Mouse (Mus musculus) ovary, postnatal 36 days (tissue): ENCODE data around the gene Pakap.

Experiments used
- DNase-seq: peaks from one replicate; pipeline ENCODE4 v3.0.0; 2022; ENCODE audit warnings: low spot score, mixed read lengths

The Pakap gene

DNA sequence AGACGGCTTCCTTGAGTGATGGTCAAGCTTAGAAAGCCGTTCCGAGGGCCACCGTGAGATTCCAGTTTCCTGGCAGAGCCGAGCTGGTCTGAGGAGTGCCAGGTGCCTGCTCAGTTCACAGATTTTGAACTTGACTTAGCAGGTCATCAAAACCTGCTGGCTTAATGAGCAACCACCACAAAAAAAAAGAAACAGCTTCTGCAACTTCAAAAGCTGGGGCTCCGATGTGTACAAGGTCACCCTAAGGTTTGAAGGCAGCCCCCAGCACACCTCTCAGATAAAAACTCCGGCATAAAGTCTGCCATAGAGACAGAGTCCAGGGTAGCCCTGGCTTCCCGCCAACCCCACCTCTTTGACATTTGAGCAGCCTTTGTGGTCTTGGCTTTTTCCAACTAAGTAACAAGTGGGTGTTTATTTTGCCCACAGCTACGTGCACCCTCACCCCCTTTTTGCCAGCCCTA, 348.3 kb downstream of the Pakap start, which contains the start of gene D630039A03Rik:
Gene D630039A03Rik, minus strand, starts transcription at position 97 of the 461 bp plus-strand sequence.
- peak; percentile 47 for DNase-seq

DNA sequence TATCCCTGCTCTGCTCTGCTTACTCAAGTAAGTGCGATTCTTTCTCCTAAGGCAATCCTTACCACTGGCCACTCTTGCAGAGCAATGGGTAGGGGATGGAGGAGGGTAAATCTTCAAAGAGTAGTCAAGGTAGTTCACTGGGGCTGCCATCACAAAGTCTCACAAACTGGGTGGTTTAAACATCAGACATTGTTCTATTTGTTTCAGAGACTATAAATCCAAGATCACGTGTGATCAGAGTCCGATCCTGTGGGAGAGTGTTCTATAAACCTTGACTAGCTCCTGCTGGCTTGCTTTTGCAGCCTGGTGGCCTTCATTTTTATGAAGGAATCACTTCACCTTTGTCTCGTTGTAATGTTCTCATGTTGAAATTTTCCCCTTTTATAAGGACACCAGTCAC, 348.7 kb downstream of the Pakap start:
- DNase-seq = no peak

DNA sequence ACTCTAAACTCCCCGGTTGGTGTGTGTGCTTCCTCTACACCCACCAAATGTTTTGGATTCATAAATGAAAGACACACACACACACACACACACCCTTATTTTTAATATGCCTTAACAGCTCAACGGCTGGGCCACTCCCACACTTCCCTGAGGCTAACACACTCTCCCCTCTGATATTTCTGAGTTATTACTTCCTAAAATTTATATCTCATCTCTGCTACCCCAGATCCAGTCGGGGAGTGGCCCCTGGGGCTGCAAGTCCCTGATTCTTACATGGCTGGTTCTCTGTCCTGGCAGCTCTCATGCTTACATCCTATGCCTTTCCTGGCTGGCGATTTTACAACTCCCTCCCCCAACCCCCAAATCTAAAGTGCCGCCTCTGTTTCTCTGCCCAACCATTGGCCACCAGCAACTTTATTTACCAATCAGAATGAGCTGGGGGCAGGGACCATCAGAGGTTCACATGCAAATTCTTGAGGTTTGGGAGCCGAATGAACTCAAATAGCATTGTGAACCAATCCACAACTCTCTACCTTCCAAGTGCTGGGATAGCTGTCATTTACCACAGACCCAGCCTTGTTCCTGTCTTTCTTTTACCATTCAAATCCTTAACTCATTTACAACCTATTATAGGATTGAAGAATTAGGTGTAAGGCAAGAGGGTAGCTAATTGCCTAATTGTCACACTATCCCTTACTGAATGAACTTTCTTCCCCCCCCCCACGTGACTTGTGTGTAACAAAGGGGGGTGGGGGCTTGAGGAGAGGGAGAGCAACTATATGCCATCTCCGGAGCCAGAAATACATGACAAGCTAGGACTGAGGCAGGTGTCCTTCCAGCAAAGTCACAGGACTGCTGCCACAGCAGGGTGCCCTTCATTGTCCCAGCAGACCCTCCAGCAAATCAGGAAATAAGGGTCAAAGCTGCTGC, 351.8 kb downstream of the Pakap start:
- no peak for DNase-seq

DNA sequence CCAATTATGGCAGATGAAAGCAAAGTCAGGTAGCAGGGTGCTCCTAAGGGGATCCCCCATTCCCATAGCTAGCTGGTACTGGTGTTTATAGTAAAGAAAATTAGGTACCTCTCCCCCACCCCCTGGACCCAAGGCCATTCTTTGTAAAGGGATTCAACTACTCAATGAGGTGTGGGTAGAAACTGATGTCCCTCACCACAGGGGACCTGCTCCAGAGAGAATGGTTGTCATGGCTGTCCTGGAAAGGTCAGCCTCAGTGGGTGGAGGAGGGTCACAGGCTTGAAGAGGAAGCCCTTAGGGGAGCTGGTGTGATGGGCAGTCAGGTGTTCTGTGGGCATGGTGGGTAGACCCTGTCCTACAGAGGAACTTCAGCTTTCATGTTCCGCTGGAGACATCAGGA, 352.5 kb downstream of the Pakap start:
- no peak for DNase-seq

DNA sequence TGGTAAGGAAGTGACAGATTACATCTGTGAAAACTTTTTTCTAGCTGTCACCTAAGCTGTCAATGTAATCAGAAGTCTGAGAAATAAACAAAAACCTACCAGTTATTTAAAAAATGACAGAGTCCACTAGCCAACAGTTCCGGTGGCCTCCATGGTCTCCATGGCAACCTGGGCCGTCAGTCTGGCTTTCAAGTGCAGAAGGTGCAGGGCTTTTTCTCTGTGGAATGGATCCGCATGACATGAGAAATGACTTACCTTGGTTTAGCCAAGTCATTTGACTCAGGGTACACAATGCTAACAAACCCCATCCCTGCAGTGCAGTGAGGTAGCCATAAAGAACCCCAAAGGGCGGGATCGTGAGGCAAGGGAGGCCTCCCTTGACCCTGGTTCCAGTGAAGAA, 354.2 kb downstream of the Pakap start:
- no peak for DNase-seq

DNA sequence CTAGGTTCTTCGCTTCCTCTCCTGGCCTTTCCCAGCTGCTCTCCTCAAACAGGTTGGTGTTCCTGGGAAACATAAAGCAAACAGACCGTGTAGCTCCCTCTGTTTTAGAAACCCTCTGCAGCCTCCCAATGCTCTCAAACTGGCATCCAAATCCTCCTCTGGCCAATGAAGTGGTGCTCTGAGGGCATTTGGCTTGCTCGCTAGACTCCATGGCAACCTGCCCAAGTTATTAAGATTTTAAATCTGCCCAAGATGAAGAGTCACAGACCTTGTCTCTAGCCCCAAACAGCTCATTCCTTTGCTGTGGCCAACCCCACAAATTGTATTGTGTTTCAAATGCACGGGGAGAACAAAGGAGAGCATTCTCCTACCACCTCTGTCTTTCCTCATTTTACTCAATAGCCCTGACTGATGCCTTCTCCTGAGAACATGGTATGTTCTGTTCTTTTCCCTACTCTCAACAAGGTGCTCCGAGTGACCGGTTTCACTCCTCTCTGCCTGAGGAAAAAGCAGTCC, 356.6 kb downstream of the Pakap start:
- no peak for DNase-seq

DNA sequence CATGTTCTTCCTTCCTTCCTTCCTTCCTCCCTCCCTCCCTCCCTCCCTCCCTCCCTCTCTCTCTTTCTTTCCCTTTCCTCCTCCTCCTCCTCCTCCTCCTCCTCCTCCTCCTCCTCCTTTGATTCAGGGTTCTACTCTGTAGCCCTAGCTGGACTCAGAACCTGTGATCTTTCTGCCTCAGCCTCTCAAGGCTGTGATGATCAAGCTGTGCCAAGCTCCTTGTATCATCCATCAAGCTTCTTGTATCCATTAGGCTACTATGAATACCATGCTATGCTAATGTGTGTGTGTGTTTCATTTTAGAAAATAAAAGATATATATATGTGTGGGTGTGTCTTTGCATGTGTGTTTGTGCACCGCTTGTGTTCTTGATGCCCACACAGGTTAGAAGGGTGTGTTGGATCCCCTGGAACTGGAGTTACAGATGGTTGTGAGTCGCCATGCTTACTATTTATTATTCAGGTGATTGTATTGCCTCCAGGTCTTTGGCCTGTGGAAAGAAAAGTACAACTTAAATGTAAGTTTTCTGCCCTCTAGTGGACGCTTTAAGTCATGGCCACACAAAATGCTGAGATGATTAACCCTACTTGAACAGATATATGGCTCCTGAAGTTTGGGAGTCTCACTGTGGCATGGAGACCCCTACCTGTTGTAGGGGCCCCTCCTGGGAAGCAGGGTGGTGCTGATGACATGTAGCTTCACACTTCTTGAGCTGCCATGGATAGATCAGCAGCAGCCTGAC, 359.7 kb downstream of the Pakap start:
- no peak for DNase-seq

DNA sequence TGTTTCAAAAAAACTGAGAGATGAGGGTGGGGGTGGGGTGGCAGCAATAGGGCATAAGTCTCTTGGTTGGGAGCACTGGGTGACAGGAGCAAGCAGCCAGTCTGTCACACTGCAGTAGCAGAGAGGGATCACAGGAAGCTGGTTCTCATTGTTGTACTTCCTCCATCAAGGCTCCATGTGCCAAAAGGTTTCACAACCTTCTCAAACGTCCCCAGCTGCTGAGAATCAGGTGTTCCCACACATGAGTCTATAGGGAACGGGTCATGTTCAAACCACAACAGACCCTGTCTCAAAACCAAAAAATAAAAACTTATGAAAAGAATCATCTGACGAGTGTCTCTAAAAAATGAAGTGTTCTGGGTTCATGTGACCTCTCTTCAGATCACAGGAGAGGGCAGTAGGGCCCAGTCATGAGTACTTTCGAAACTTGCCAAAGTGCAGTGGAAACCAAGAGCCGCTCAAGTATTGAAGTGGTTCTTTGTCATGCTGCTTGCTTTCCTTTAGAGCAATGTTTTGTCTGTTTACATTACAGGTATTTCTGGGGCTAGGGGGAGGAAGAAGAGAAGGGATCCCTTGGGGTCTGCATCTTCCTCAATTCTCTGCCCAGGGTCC, 362.7 kb downstream of the Pakap start:
- no peak for DNase-seq

DNA sequence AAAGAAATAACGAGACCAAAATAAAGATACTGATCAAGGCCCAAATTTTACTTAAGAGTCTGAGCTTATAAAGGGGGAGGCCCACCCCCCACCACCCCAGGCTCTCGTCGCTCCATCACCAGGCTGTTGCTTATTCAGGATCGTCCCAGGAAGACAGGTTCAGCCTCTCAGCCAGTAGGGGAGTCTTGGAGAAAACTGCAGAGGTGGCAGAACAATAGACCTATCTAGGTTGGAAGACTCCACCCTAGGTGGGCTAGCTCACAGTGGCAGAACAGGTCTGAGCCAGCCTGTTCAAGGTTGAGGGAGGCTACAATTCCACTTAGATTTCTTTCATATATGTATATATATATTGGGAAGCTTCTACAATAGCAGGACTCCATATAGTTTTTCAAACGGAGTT, 366.2 kb downstream of the Pakap start:
- no peak for DNase-seq

DNA sequence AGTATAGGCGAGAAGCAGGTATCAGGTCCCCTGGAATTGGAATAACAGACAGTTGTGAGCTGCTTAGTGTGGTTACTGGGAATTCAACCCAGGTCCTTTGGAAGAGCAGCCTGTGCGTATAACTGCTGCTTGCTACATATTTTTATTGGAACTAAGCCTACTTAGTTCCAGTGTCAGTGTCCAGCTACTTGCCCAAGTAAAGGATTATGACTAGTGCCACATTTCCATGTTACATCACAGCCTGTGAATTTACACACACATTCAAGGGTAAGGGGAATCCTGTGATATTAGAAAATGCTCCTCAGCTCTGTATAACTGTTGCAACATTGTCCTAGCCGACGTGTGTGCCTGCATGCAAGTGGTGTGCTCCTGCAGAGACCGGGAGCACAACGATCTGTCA, 369.3 kb downstream of the Pakap start:
- no peak for DNase-seq

DNA sequence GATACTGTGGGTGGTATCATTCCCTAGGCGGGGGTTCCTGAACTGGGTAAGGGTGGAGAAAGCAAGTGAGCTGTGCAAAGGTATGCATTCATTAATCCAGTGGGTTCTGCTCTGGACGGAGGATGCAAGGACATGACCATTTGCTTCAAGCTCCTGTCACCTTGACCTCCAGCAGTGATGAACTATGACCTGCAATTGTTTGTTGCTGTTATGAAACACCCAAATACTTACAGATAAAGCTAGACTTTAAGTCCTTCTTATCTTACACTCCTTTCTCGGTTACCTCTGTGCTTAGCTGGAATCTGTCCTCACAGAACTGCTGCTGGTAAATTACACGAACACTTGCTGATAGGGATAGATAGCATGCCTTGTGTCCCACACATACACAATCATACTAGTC, 372.7 kb downstream of the Pakap start:
- DNase-seq = no peak

DNA sequence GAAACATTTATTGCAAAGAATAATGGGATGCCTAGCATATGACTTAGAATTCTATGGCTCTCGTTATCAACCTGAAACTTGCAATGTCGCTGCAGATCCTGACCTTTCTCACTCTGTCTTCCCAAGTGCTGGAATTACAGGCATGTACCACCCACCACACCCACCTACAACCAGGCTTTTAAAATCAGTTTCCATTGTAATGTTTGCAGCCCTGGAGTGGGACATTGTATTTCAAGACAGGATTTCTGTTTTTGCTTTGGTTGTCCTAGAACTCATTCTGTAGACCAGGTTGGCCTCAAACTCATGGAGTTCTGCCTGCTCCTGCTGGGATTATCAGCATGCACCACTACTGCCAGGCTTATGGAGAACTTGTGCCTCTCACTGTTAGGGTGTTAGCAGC, 374.9 kb downstream of the Pakap start:
- DNase-seq = no peak
